Mouse (Mus musculus) bone marrow macrophage, adult 2 months (primary cell): ENCODE measurements around the gene Gm20388.

Source experiments
- CTCF ChIP-seq: IDR thresholded peaks from 2 replicates; pipeline ENCODE4 v1.5.1; 2012; ENCODE audit warnings: low read depth, mild to moderate bottlenecking, low read length, moderate library complexity
- POLR2A ChIP-seq: IDR thresholded peaks from 2 replicates; pipeline ENCODE4 v1.6.1; 2012; ENCODE audit warnings: mild to moderate bottlenecking, low read depth, low read length, borderline replicate concordance

- TF ChIP-seq POLR2A: no peak
- TF ChIP-seq CTCF: no peak
Measured at GRCm38 (mm10) chr8:121578676-121579451, 1668.2 kb downstream of the Gm20388 start, which contains the start of gene Fbxo31.
